Mouse (Mus musculus) cerebellum, postnatal 10 days (tissue): ENCODE results near the gene Hira.
"Not testable (repeated sequence)": the region's sequence is repeated elsewhere in the genome, so short reads cannot be mapped to it uniquely, and the experiment has no call there.

Experiments used
- DNase-seq, 2 experiments: peaks; one replicate each; pipeline ENCODE4 v3.0.0; 2021; ENCODE audit warnings: mixed read lengths in 2 of 2

Gene Hira

GRCm38 (mm10) chr16:18927963-18928362, 51.1 kb downstream of the Hira start:
- no peak for DNase-seq

- DNase-seq = peak in 1 of 2 experiments; percentile 10
These were observed 61.7 kb downstream of the Hira start for GRCm38 (mm10) chr16:18938321-18939082.

GRCm38 (mm10) chr16:18943906-18944305, 67.1 kb downstream of the Hira start:
- DNase-seq = no peak

- DNase-seq = no peak
These were observed 72.1 kb downstream of the Hira start for GRCm38 (mm10) chr16:18948941-18949340.

GRCm38 (mm10) chr16:18950351-18950750, 73.5 kb downstream of the Hira start:
- no peak for DNase-seq

- DNase-seq = no peak
These were observed 76.0 kb downstream of the Hira start for GRCm38 (mm10) chr16:18952813-18953212.

GRCm38 (mm10) chr16:18955070-18955469, 78.2 kb downstream of the Hira start:
- no peak for DNase-seq

GRCm38 (mm10) chr16:18963486-18963885, 86.6 kb downstream of the Hira start:
- DNase-seq = no peak

- peak in 1 of 2 experiments; percentile 19 for DNase-seq
These were observed 92.7 kb downstream of the Hira start for GRCm38 (mm10) chr16:18969420-18970128.

- DNase-seq = no peak
These were observed 94.0 kb downstream of the Hira start for GRCm38 (mm10) chr16:18970837-18971236.

GRCm38 (mm10) chr16:18975665-18976064, 98.8 kb downstream of the Hira start:
- peak in 1 of 2 experiments; percentile 8 for DNase-seq

GRCm38 (mm10) chr16:18976315-18976714, 99.5 kb downstream of the Hira start:
- DNase-seq = no peak

- no peak for DNase-seq
These were observed 109.5 kb downstream of the Hira start for GRCm38 (mm10) chr16:18986381-18986780.

- no peak for DNase-seq
These were observed 110.0 kb downstream of the Hira start for GRCm38 (mm10) chr16:18986860-18987259.

GRCm38 (mm10) chr16:19002610-19003389, 126.0 kb downstream of the Hira start:
- peak in 1 of 2 experiments; percentile 2 for DNase-seq

- no peak for DNase-seq
These were observed 126.9 kb downstream of the Hira start for GRCm38 (mm10) chr16:19003757-19004156.

GRCm38 (mm10) chr16:19005298-19005697, 128.5 kb downstream of the Hira start:
- DNase-seq = peak in 1 of 2 experiments; percentile 2

GRCm38 (mm10) chr16:19006715-19007114, 129.9 kb downstream of the Hira start:
- no peak for DNase-seq

GRCm38 (mm10) chr16:19007186-19007591, 130.4 kb downstream of the Hira start:
- DNase-seq = not testable (repeated sequence)

- DNase-seq = no peak
These were observed 133.9 kb downstream of the Hira start for GRCm38 (mm10) chr16:19010710-19011109.

- DNase-seq = no peak
These were observed 136.7 kb downstream of the Hira start for GRCm38 (mm10) chr16:19013550-19013949.

- DNase-seq = no peak
These were observed 137.8 kb downstream of the Hira start for GRCm38 (mm10) chr16:19014650-19015049.
